Mouse (Mus musculus) liver, postnatal 0 days (tissue): ENCODE results near the gene Snx9. TPM values are rescaled to one million over a fixed set of nuclear protein-coding genes. Genes with fewer than 3 reads are reported as not detected.

ENCODE experiments used
- ATAC-seq: fragments of 200-750 bp; cut with Nextera tagmentation; 2 replicates; pipeline ENCODE4 v1.8.0; 2017; ENCODE audit warnings: mild to moderate bottlenecking, moderate library complexity
- DNase-seq: peaks from one replicate; pipeline ENCODE4 v3.0.0-alpha.2; 2016
- H3K27ac ChIP-seq: fragments of 300-500 bp; sonication (generic); 2 replicates; pipeline ENCODE4 v1.5.1; 2014; ENCODE audit warnings: antibody characterized with exemption, moderate library complexity, mild to moderate bottlenecking, low read depth
- H3K27me3 ChIP-seq: fragments of 300-500 bp; sonication (generic); 2 replicates; pipeline ENCODE4 v1.6.1; 2014; ENCODE audit warnings: low read length, control low read depth, mixed read lengths; ENCODE audit not compliant: insufficient read depth
- H3K36me3 ChIP-seq: fragments of 300-500 bp; sonication (generic); replicated peaks from 2 replicates; pipeline ENCODE4 v1.6.1; 2014; ENCODE audit warnings: mild to moderate bottlenecking, control low read depth, low read length, moderate library complexity, mixed read lengths; ENCODE audit not compliant: insufficient read depth
- H3K4me1 ChIP-seq: fragments of 300-500 bp; sonication (generic); 2 replicates; pipeline ENCODE4 v1.6.1; 2014; ENCODE audit warnings: antibody characterized with exemption, mild to moderate bottlenecking, control low read depth; ENCODE audit not compliant: insufficient read depth
- H3K4me2 ChIP-seq: fragments of 300-500 bp; sonication (generic); 2 replicates; pipeline ENCODE4 v1.6.1; 2014; ENCODE audit warnings: low read depth, mild to moderate bottlenecking, low read length, moderate library complexity, mixed read lengths
- H3K4me3 ChIP-seq: fragments of 300-500 bp; sonication (generic); 2 replicates; pipeline ENCODE4 v1.5.1; 2014; ENCODE audit warnings: low read depth, low read length
- H3K9ac ChIP-seq: fragments of 300-500 bp; sonication (generic); replicated peaks from 2 replicates; pipeline ENCODE4 v1.6.1; 2014; ENCODE audit warnings: mild to moderate bottlenecking, moderate library complexity
- H3K9me3 ChIP-seq: fragments of 300-500 bp; sonication (generic); 2 replicates; pipeline ENCODE4 v1.6.1; 2016; ENCODE audit warnings: mild to moderate bottlenecking, control low read depth, low read length, mixed read lengths
- CTCF ChIP-seq: sonication (generic); IDR thresholded peaks from 2 replicates; pipeline ENCODE4 v1.5.1; 2016; ENCODE audit warnings: antibody characterized with exemption, low read depth
- EP300 ChIP-seq: IDR thresholded peaks from 2 replicates; pipeline ENCODE4 v1.6.1; 2016; ENCODE audit warnings: antibody characterized with exemption, low read depth, mild to moderate bottlenecking
- WGBS: fragments of 180-500 bp; shearing (Covaris S2); extraction: QIAGEN DNeasy Blood & Tissue Kit; methylation state at CpG from one replicate; pipeline ENCODE4 v1.1.7; 2014; ENCODE audit not compliant: insufficient replicate concordance; 5-methylcytosine and 5-hydroxymethylcytosine counted together
- polyA plus RNA-seq: library from polyadenylated mRNA; unstranded; fragments of >200 nt; fragmentation: Nextera tagmentation; extraction: Ambion mirVana; gene quantifications from 2 replicates; pipeline ENCODE4 v1.2.1, GENCODE M21; 2015

Snx9 gene
- polyA plus RNA-seq, 1 experiment from 2014 or later, result 13.5 TPM

DNA sequence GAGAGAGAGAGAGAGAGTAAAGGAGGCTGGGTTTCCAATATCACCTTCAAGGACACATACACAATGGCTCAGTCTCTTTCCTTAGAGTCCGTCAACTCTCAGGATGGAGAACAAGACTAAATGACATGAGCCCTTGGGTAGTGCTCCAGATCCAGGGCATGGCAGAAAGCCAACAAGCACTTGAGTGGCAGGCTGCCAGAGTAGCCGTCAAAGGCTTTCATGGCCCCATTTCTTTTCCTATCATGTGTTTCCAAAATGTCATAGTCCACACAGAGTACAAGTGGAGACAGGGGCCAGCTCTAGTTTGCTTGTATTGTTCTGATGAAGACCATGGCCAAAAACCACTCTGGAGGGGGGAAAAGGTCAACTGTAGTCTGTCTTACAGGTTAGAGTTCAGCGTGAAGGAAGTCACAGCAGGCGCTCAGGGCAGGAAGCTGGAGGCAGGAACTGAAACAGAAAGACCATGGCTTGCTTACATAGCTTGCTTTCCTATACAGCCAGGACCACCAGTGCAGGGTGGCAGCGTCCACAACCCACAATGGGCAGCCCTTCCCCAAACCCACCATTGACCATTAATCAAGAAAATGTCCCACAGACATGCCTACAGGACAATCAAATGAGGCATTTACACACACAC, 43.9 kb upstream of the Snx9 start:
- no peak overlapping the region for H3K9ac ChIP-seq
- peaks cover 38% of the 10 kb centered on the region for H3K4me1 ChIP-seq
- H3K36me3 ChIP-seq, result no peaks in the 10 kb centered on the region
- H3K4me2 ChIP-seq, result no peak overlapping the region
- DNase-seq, result peak; percentile 46
- no peak overlapping the region for H3K27ac ChIP-seq
- no peaks in the 10 kb centered on the region for H3K27me3 ChIP-seq
- no peak overlapping the region for H3K4me3 ChIP-seq
- TF ChIP-seq EP300, result no peak
- TF ChIP-seq CTCF, result no peak
- H3K9me3 ChIP-seq, result no peaks in the 10 kb centered on the region
- no peak for ATAC-seq
- 64% methylated on average over 5 of the region's 5 CpGs for WGBS

DNA sequence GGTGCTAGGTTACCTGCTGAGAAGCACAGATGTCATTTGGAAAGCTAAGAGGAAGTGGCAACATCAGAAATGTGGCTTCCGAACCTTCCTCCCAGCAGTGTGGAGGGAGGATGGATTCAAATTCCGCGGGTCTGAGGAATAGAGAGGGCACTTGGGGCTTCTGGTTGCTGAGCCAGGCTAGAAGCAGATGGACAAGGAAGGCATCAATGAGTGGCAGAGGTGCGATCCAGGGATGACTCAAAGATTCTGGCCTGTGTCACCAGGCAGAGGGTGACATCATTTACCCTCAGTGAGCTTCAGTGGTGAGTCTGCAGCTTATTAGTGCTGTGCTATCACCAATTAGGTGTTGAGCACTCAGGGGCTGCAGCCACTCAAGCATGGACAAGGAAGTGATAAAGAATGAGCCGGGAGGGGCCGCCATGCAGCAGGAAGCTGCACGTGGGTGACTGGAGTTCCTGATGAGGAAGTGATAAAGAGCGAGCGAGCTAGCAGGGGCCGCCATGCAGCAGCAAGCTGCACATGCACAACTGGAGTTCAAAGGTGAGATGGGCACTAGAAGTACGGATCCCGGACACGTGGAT, 42.8 kb upstream of the Snx9 start:
- Histone ChIP-seq H3K36me3 (no peaks in the 10 kb centered on the region), H3K4me1 (peaks cover 44% of the 10 kb centered on the region), H3K27ac (peak overlapping the region; percentile 55), H3K4me2 (peak overlapping the region; percentile 42), H3K27me3 (no peaks in the 10 kb centered on the region), H3K4me3 (0 out of 2 replicates have a peak overlapping the region, but pooled peaks have one; percentile 7), H3K9ac (no peak overlapping the region), H3K9me3 (no peaks in the 10 kb centered on the region)
- WGBS, result 23% methylated on average over 13 of the region's 13 CpGs
- DNase-seq (peak; percentile 61), ATAC-seq (peak; percentile 57)
- TF ChIP-seq EP300, result 0 out of 2 replicates have a peak, but pooled peaks have one; percentile 47
- peak; percentile 22 for TF ChIP-seq CTCF

DNA sequence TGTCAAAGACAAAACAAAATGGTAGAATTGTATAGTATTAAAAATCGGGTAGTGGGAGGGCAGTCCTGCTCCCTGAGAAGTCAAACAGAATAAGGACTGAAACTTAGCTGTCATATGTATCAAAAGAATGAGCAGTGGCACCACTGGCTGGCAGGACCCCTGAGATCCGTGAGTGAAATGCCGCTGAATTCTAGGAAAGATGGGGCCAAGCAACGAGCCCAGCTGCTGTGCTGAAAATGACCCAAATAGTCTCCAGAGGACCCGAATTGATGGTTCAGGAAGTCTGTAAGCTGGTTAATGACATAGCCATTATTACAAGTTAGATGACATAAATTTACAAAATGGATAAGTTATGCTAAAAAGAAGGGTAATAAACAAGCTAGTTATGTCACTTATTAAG, 42.2 kb upstream of the Snx9 start:
- 58% methylated on average over 5 of the region's 5 CpGs for WGBS
- Histone ChIP-seq H3K9ac (no peak overlapping the region), H3K4me3 (0 out of 2 replicates have a peak overlapping the region, but pooled peaks have one; percentile 7), H3K27me3 (no peaks in the 10 kb centered on the region), H3K27ac (no peak overlapping the region), H3K9me3 (no peaks in the 10 kb centered on the region), H3K36me3 (no peaks in the 10 kb centered on the region), H3K4me1 (peaks cover 45% of the 10 kb centered on the region), H3K4me2 (peak overlapping the region; percentile 42)
- ATAC-seq (no peak), DNase-seq (no peak)
- TF ChIP-seq EP300, result no peak
- TF ChIP-seq CTCF, result no peak

DNA sequence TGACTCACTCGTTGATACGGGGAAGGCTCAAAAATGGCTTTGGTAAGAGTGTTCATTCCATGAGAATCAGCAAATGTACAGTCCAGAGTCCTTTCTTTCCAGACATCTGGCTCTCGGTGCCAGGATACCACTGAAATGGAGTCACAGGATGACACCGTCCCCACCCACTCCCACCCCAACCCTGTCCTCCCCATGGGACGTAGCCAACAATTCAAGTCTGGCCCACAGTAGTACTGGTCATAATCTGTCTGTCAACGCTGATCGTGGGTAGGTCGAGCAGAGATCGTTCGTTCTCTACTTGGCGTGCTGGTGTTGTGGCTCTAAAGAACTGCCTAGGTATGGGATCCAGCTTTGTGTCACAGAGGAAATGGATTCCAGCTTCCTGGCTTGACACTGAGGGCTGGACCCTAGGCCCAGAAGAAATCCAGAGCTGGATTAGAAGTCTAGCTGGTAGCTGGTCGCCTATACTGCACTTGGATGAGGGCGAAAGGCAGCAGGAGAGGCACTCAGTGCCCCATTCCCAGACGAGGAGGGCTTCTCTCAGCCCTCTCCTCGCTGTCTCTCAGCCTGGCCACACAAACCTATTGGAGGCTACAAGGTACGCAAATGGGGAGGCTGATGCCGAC, 41.6 kb upstream of the Snx9 start:
- peak overlapping the region; percentile 13; the same call in 1 of the 2 replicates for H3K4me2 ChIP-seq

DNA sequence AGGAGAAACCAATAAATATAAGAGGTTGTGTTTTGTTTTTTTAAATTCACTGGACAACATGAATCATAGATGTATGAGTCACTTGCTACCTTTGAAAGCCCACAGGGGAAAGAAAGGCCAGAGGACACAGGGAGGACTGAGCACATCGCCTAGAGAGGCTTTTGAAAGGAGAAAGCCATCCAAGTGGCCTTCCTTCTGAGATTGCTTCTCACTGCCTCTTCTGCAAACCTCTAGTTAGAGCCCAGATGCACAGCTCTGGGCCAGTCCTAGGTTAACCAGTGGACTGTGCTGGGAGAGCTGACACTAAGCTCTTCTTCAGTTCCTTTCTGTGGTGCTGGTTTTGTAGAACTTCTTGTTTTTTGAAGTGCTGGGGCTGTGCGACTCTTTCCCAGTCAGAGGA, 40.9 kb upstream of the Snx9 start:
- 47% methylated on average over 2 of the region's 2 CpGs for WGBS
- no peaks in the 10 kb centered on the region for H3K27me3 ChIP-seq
- no peaks in the 10 kb centered on the region for H3K9me3 ChIP-seq
- H3K9ac ChIP-seq, result no peak overlapping the region
- H3K4me1 ChIP-seq, result peaks cover 47% of the 10 kb centered on the region
- no peaks in the 10 kb centered on the region for H3K36me3 ChIP-seq
- no peak overlapping the region for H3K4me3 ChIP-seq
- TF ChIP-seq EP300 (no peak), CTCF (no peak)
- ATAC-seq (no peak), DNase-seq (no peak)
- 0 out of 2 replicates have a peak overlapping the region, but pooled peaks have one; percentile 34 for H3K27ac ChIP-seq
- H3K4me2 ChIP-seq, result no peak overlapping the region

More for the DNA sequence above, 41.6 kb upstream of the Snx9 start:
- no peak for TF ChIP-seq CTCF
- TF ChIP-seq EP300, result no peak
- H3K36me3 ChIP-seq, result no peaks in the 10 kb centered on the region
- 74% methylated on average over 17 of the region's 17 CpGs for WGBS
- H3K27me3 ChIP-seq, result no peaks in the 10 kb centered on the region
- no peaks in the 10 kb centered on the region for H3K9me3 ChIP-seq
- H3K27ac ChIP-seq, result no peak overlapping the region
- no peak overlapping the region for H3K4me3 ChIP-seq
- ATAC-seq (no peak), DNase-seq (no peak)
- H3K9ac ChIP-seq, result no peak overlapping the region
- peaks cover 47% of the 10 kb centered on the region for H3K4me1 ChIP-seq

DNA sequence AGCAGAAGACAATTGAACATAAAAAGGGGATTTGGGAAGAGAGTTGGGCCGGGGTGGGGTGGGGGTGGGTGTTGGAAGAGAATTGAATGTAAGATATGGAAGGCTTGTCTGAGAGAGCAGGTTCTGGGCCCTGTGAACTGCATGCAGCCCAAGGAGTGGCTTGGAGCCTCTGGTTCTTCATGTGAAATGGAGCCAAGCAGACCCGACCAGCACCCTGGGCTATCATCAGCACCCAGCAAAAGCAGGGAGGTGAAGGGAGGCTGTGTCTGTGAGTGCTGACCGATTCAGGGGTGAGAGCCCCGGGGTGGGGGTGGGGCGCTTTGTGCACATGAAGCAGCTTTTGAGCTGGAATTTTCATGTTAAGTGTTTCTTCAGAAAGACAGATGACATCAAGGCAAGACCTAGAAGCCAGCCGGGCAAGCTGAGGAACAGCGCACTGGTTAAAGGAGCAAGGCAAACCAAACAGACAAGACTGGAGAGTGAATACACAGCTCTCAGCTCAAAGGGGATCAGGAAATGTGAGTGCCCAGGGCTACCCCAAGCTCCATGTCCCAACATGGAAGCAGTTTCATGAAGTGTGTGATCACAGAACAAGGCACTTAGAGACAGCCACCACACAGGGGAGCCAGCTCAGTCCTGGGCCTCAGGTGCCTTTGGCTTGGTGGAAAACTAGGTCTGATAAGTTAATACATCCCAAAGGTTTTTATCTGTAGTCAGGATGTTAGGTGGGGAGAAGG, 40.1 kb upstream of the Snx9 start:
- Histone ChIP-seq H3K9ac (no peak overlapping the region), H3K36me3 (no peaks in the 10 kb centered on the region), H3K4me1 (peaks cover 50% of the 10 kb centered on the region), H3K27ac (0 out of 2 replicates have a peak overlapping the region, but pooled peaks have one; percentile 34), H3K4me2 (no peak overlapping the region), H3K9me3 (no peaks in the 10 kb centered on the region), H3K27me3 (no peaks in the 10 kb centered on the region), H3K4me3 (no peak overlapping the region)
- TF ChIP-seq CTCF (peak; percentile 10; the same call in 1 of the 2 replicates), EP300 (no peak)
- DNase-seq, result no peak
- no peak for ATAC-seq
- 68% methylated on average over 7 of the region's 7 CpGs for WGBS
